Mouse (Mus musculus): Measurements from ENCODE around the gene Tsfm. TPM values are rescaled to one million over a fixed set of nuclear protein-coding genes. Genes with fewer than 3 reads are reported as not detected.

The Tsfm gene
- polyA plus RNA-seq, 1 experiment from 2014 or later, result 91.2 TPM

- no peak overlapping the region for H3K4me2 ChIP-seq (ENCODE audit: low read depth, low read length, severe bottlenecking)
- no peak; the same call in 1 of the 2 replicates for ATAC-seq (replicated peaks; ENCODE audit: low FRiP score)
- H3K27me3 ChIP-seq (ENCODE audit: control insufficient read depth, insufficient read depth, low read length), result peaks cover 36% of the 10 kb centered on the region
Observed at GRCm38 (mm10) chr10:127050119-127050474, 19.5 kb upstream of the Tsfm start.

GRCm38 (mm10) chr10:127049395-127050118 is 18.9 kb upstream of the Tsfm start:
- Histone ChIP-seq H3K4me1 (replicated peaks; ENCODE audit: control insufficient read depth, insufficient read depth, low read length) (peaks cover 6% of the 10 kb centered on the region; the same call in 1 of the 2 replicates), H3K27ac (ENCODE audit: low read depth, low read length) (no peak overlapping the region), H3K4me2 (ENCODE audit: low read depth, low read length, severe bottlenecking) (no peak overlapping the region), H3K27me3 (ENCODE audit: control insufficient read depth, insufficient read depth, low read length) (peaks cover 36% of the 10 kb centered on the region), H3K9ac (ENCODE audit: low read length) (no peak overlapping the region; the same call in 1 of the 2 replicates), H3K36me3 (ENCODE audit: control insufficient read depth, insufficient read depth, low read length) (no peaks in the 10 kb centered on the region), H3K4me3 (ENCODE audit: low read depth, low read length) (peak overlapping the region; percentile 5; the same call in 1 of the 2 replicates), H3K9me3 (ENCODE audit: control insufficient read depth, low read length) (no peaks in the 10 kb centered on the region)
- no peak for ATAC-seq (replicated peaks; ENCODE audit: low FRiP score)
- WGBS, result 3% methylated on average over 29 of the region's 29 CpGs
- peak; percentile 54 for DNase-seq (ENCODE audit: low spot score)

More at GRCm38 (mm10) chr10:127050119-127050474, 19.5 kb upstream of the Tsfm start:
- Histone ChIP-seq H3K27ac (ENCODE audit: low read depth, low read length) (no peak overlapping the region), H3K9me3 (ENCODE audit: control insufficient read depth, low read length) (no peaks in the 10 kb centered on the region), H3K4me3 (ENCODE audit: low read depth, low read length) (no peak overlapping the region), H3K9ac (ENCODE audit: low read length) (no peak overlapping the region), H3K4me1 (replicated peaks; ENCODE audit: control insufficient read depth, insufficient read depth, low read length) (peaks cover 6% of the 10 kb centered on the region; the same call in 1 of the 2 replicates), H3K36me3 (ENCODE audit: control insufficient read depth, insufficient read depth, low read length) (no peaks in the 10 kb centered on the region)
- WGBS, result 21% methylated on average over 10 of the region's 10 CpGs
- DNase-seq (ENCODE audit: low spot score), result no peak

GRCm38 (mm10) chr10:127048608-127049394 is 18.2 kb upstream of the Tsfm start:
- no peak for ATAC-seq (replicated peaks; ENCODE audit: low FRiP score)
- 4% methylated on average over 35 of the region's 35 CpGs for WGBS
- Histone ChIP-seq H3K4me2 (ENCODE audit: low read depth, low read length, severe bottlenecking) (peak overlapping the region; percentile 11; the same call in 1 of the 2 replicates), H3K4me1 (replicated peaks; ENCODE audit: control insufficient read depth, insufficient read depth, low read length) (peaks cover 6% of the 10 kb centered on the region; the same call in 1 of the 2 replicates), H3K4me3 (ENCODE audit: low read depth, low read length) (peak overlapping the region; percentile 5; the same call in 1 of the 2 replicates), H3K36me3 (ENCODE audit: control insufficient read depth, insufficient read depth, low read length) (no peaks in the 10 kb centered on the region), H3K9ac (ENCODE audit: low read length) (no peak overlapping the region; the same call in none of the 2 replicates), H3K27ac (ENCODE audit: low read depth, low read length) (no peak overlapping the region), H3K9me3 (ENCODE audit: control insufficient read depth, low read length) (no peaks in the 10 kb centered on the region), H3K27me3 (ENCODE audit: control insufficient read depth, insufficient read depth, low read length) (peaks cover 36% of the 10 kb centered on the region)
- peak; percentile 52 for DNase-seq (ENCODE audit: low spot score)

- Histone ChIP-seq H3K9ac (ENCODE audit: low read length) (no peak within 1 kb of the TSS; the same call in 1 of the 2 replicates), H3K4me2 (ENCODE audit: low read depth, low read length, severe bottlenecking) (peak within 1 kb of the TSS; percentile 11; the same call in 1 of the 2 replicates), H3K4me1 (replicated peaks; ENCODE audit: control insufficient read depth, insufficient read depth, low read length) (peaks cover 7% of the 10 kb centered on the region; the same call in 1 of the 2 replicates), H3K9me3 (ENCODE audit: control insufficient read depth, low read length) (no peaks in the 10 kb centered on the region), H3K27ac (ENCODE audit: low read depth, low read length) (no peak within 1 kb of the TSS), H3K27me3 (ENCODE audit: control insufficient read depth, insufficient read depth, low read length) (peaks cover 36% of the 10 kb centered on the region), H3K4me3 (ENCODE audit: low read depth, low read length) (peak within 1 kb of the TSS; percentile 5; the same call in 1 of the 2 replicates), H3K36me3 (ENCODE audit: control insufficient read depth, insufficient read depth, low read length) (no peaks in the 10 kb centered on the region)
- no peak for DNase-seq (ENCODE audit: low spot score)
- WGBS, result 27% methylated on average over 5 of the region's 5 CpGs
- ATAC-seq (replicated peaks; ENCODE audit: low FRiP score), result no peak
Observed at GRCm38 (mm10) chr10:127047954-127048353, 17.3 kb upstream of the Tsfm start, which contains the start of gene Cyp27b1. Gene Cyp27b1 (plus strand): TSS chr10:127048250.

- H3K36me3 ChIP-seq (ENCODE audit: control insufficient read depth, insufficient read depth, low read length), result no peaks in the 10 kb centered on the region
- no peak overlapping the region for H3K4me2 ChIP-seq (ENCODE audit: low read depth, low read length, severe bottlenecking)
- no peaks in the 10 kb centered on the region for H3K9me3 ChIP-seq (ENCODE audit: control insufficient read depth, low read length)
- H3K27me3 ChIP-seq (ENCODE audit: control insufficient read depth, insufficient read depth, low read length), result peaks cover 9% of the 10 kb centered on the region
- no peak overlapping the region for H3K9ac ChIP-seq (ENCODE audit: low read length)
- H3K4me3 ChIP-seq (ENCODE audit: low read depth, low read length), result no peak overlapping the region
- 83% methylated on average over 6 of the region's 6 CpGs for WGBS
- no peak overlapping the region for H3K27ac ChIP-seq (ENCODE audit: low read depth, low read length)
- H3K4me1 ChIP-seq (replicated peaks; ENCODE audit: control insufficient read depth, insufficient read depth, low read length), result 0 out of 2 replicates have a peak, but pooled peaks cover 2% of the 10 kb centered on the region
- ATAC-seq (replicated peaks; ENCODE audit: low FRiP score) (no peak), DNase-seq (ENCODE audit: low spot score) (no peak)
Observed at GRCm38 (mm10) chr10:127043187-127043586, 12.5 kb upstream of the Tsfm start.

- no peak overlapping the region for H3K27ac ChIP-seq (ENCODE audit: low read depth, low read length)
- 0 out of 2 replicates have a peak, but pooled peaks cover 2% of the 10 kb centered on the region for H3K4me1 ChIP-seq (replicated peaks; ENCODE audit: control insufficient read depth, insufficient read depth, low read length)
- H3K4me3 ChIP-seq (ENCODE audit: low read depth, low read length), result peak overlapping the region; percentile 69
- H3K9me3 ChIP-seq (ENCODE audit: control insufficient read depth, low read length), result no peaks in the 10 kb centered on the region
- H3K27me3 ChIP-seq (ENCODE audit: control insufficient read depth, insufficient read depth, low read length), result peaks cover 4% of the 10 kb centered on the region; the same call in 1 of the 2 replicates
- H3K4me2 ChIP-seq (ENCODE audit: low read depth, low read length, severe bottlenecking), result peak overlapping the region; percentile 99
- H3K36me3 ChIP-seq (ENCODE audit: control insufficient read depth, insufficient read depth, low read length), result no peaks in the 10 kb centered on the region
- DNase-seq (ENCODE audit: low spot score), result no peak
- peak overlapping the region; percentile 58 for H3K9ac ChIP-seq (ENCODE audit: low read length)
- no peak for ATAC-seq (replicated peaks; ENCODE audit: low FRiP score)
- 19% methylated on average over 5 of the region's 5 CpGs for WGBS
Observed at GRCm38 (mm10) chr10:127042468-127043115, 12.0 kb upstream of the Tsfm start.

GRCm38 (mm10) chr10:127041774-127042338 is 11.2 kb upstream of the Tsfm start:
- Histone ChIP-seq H3K9me3 (ENCODE audit: control insufficient read depth, low read length) (no peaks in the 10 kb centered on the region), H3K4me1 (replicated peaks; ENCODE audit: control insufficient read depth, insufficient read depth, low read length) (0 out of 2 replicates have a peak, but pooled peaks cover 2% of the 10 kb centered on the region), H3K9ac (ENCODE audit: low read length) (peak overlapping the region; percentile 58), H3K27ac (ENCODE audit: low read depth, low read length) (no peak overlapping the region), H3K4me3 (ENCODE audit: low read depth, low read length) (peak overlapping the region; percentile 69), H3K36me3 (ENCODE audit: control insufficient read depth, insufficient read depth, low read length) (no peaks in the 10 kb centered on the region), H3K4me2 (ENCODE audit: low read depth, low read length, severe bottlenecking) (peak overlapping the region; percentile 99), H3K27me3 (ENCODE audit: control insufficient read depth, insufficient read depth, low read length) (peaks cover 2% of the 10 kb centered on the region; the same call in 1 of the 2 replicates)
- ATAC-seq (replicated peaks; ENCODE audit: low FRiP score), result peak; percentile 86
- peak; percentile 96 for DNase-seq (ENCODE audit: low spot score)
- under 1% methylated on average over 44 of the region's 44 CpGs for WGBS

Measured in forebrain, embryonic 11.5 days (tissue).